In the genomic region with DNA sequence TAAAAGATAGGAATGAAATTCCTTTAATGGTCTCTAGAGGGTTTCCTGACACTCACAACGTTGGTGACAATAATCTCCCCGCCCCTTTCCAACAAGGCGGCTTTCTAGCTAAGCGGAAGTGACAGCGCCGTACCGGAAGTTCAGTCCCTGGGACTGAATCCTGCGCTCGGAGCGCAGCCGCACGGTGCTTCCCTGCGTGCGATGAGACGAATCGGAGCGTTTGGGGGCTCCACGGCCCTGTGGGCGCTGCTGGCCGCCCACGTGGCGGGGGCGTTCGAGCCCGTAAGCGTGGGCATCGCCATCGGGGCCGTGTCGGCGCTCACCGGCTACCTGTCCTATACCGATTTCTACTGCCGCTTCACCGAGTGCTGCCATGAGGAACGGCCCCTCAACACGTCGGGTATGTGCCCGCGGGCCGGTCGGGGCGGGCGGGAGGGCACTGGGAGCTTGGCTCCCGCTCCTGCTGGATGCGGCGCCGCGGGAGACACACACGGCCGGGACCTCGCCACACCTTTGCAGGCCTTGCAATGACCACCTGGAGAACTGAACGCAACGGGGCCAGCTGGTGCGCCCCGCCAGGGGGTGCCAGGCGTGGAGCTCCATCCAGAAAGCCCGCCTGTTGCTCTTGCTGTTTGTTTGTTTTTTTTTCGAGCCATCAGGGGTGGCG, we compare ENCODE assay signal across 8 mouse cellular contexts. TPM values are rescaled to one million over a fixed set of nuclear protein-coding genes. Genes with fewer than 3 reads are reported as not detected.
A peak's percentile ranks its signal among the peaks of the same experiment; 100 is the strongest.
DNase-seq lines count a peak whose midpoint lies in the region; ATAC-seq and TF ChIP-seq lines count a peak whose summit lies in the region.

Gene Tor1b (plus strand): TSS at position 136 of the 667 bp plus-strand sequence.

- H3K36me3 ChIP-seq in forebrain, postnatal 0 days (ENCODE audit: insufficient read depth) = peaks cover 27% of the 10 kb centered on the region
- peaks cover 18% of the 10 kb centered on the region; the same call in 1 of the 2 replicates for H3K36me3 ChIP-seq in lung, postnatal 0 days (ENCODE audit: insufficient read depth, low read length)

- peak within 1 kb of the TSS; percentile 86 for H3K4me3 ChIP-seq in forebrain, postnatal 0 days (ENCODE audit: low read depth, low read length)
- H3K4me3 ChIP-seq in lung, postnatal 0 days (ENCODE audit: low read depth, low read length) = peak within 1 kb of the TSS; percentile 71

- no peak for TF ChIP-seq EP300 in lung, postnatal 0 days (IDR thresholded peaks at IDR 0.05)

- peak within 1 kb of the TSS; percentile 84 for H3K27ac ChIP-seq in forebrain, postnatal 0 days (ENCODE audit: low read depth, low read length)
- H3K27ac ChIP-seq in lung, postnatal 0 days (ENCODE audit: low read length) = peak within 1 kb of the TSS; percentile 85

- DNase-seq in MEL-GATA-1-ER (ENCODE audit: extremely low read depth, low read depth) = peak; percentile 86
- DNase-seq in cerebellum, adult 18-20 months = peak; percentile 85 to 88
- DNase-seq in forebrain, postnatal 0 days = peak; percentile 95
- DNase-seq in heart, postnatal 4 days = peak; percentile 86
- peak; percentile 93 for DNase-seq in layer of hippocampus, adult 9-11 months
- peak; percentile 96 for DNase-seq in lung, postnatal 0 days (ENCODE audit: low spot score)
- DNase-seq in ovary, postnatal 14 days (ENCODE audit: low spot score) = peak; percentile 70
- peak; percentile 89 for DNase-seq in thymus, postnatal 14 days

- peaks cover 14% of the 10 kb centered on the region for H3K4me1 ChIP-seq in forebrain, postnatal 0 days (ENCODE audit: insufficient read depth)
- H3K4me1 ChIP-seq in lung, postnatal 0 days (ENCODE audit: insufficient read depth, low read depth, low read length) = peaks cover 13% of the 10 kb centered on the region

- H3K4me2 ChIP-seq in forebrain, postnatal 0 days (ENCODE audit: low read depth) = peak within 1 kb of the TSS; percentile 74
- peak within 1 kb of the TSS; percentile 95 for H3K4me2 ChIP-seq in lung, postnatal 0 days (replicated peaks; ENCODE audit: low read depth, low read length)

- ATAC-seq in forebrain, postnatal 0 days = peak; percentile 99
- ATAC-seq in lung, postnatal 0 days = peak; percentile 95

- peak within 1 kb of the TSS; percentile 83 for H3K9ac ChIP-seq in forebrain, postnatal 0 days
- H3K9ac ChIP-seq in lung, postnatal 0 days (replicated peaks; ENCODE audit: low read depth) = peak within 1 kb of the TSS; percentile 75

- H3K9me3 ChIP-seq in forebrain, postnatal 0 days (ENCODE audit: low read length) = no peaks in the 10 kb centered on the region
- no peaks in the 10 kb centered on the region for H3K9me3 ChIP-seq in lung, postnatal 0 days (ENCODE audit: low read length)

- H3K27me3 ChIP-seq in forebrain, postnatal 0 days (ENCODE audit: insufficient read depth, low read length) = no peaks in the 10 kb centered on the region
- no peaks in the 10 kb centered on the region for H3K27me3 ChIP-seq in lung, postnatal 0 days (replicated peaks; ENCODE audit: insufficient read depth, low read length)

- under 1% methylated on average over 57 of the region's 60 CpGs for WGBS in forebrain, postnatal 0 days
- under 1% methylated on average over 50 of the region's 60 CpGs for WGBS in lung, postnatal 0 days

- TF ChIP-seq CTCF in forebrain, postnatal 0 days (IDR thresholded peaks at IDR 0.05; ENCODE audit: low read depth) = peak; percentile 59
- TF ChIP-seq CTCF in lung, postnatal 0 days (IDR thresholded peaks at IDR 0.05) = peak; percentile 54

RNA-seq across cellular contexts. Expression of gene Tor1b, which starts in this region (rescaled TPM):
- total RNA-seq in forebrain, postnatal 0 days (2014; rRNA removed) = 30.4 and 40.0 TPM in 2 replicates
- 14.5 and 16.9 TPM in 2 replicates for polyA plus RNA-seq in forebrain, postnatal 0 days (2015; fragmentation: Nextera tagmentation; extraction: Ambion mirVana)
- total RNA-seq in heart, postnatal 4 days (2021) = 10 to 100 TPM; 35.3 to 35.7 TPM
- polyA plus RNA-seq in lung, postnatal 0 days (2015; fragmentation: Nextera tagmentation; extraction: Ambion mirVana) = 23.3 and 24.6 TPM in 2 replicates

Comparison
In these comparisons a context has a peak if more than half of its experiments do, and no peak if none do; other contexts are left out.
1. Peak in every context shown above with its lines: DNase-seq, ATAC-seq, H3K4me3 ChIP-seq and H3K27ac ChIP-seq.